Mouse (Mus musculus) kidney, adult 2 months (tissue): Measurements from ENCODE around the gene Fmc1.
A peak's percentile ranks its signal among the peaks of the same experiment; 100 is the strongest.

Source experiments
- CTCF ChIP-seq: fragments of 200-500 bp; conservative IDR thresholded peaks from 2 replicates; pipeline ENCODE4 v1.5.1; 2011; ENCODE audit warnings: low read depth, mild to moderate bottlenecking, control low read depth, low read length, moderate library complexity, mixed read lengths; ENCODE audit not compliant: insufficient read depth, insufficient read length
- POLR2A ChIP-seq: fragments of 200-500 bp; IDR thresholded peaks from one replicate; pipeline ENCODE4 v1.6.1; 2011; ENCODE audit warnings: low read depth, low read length, control low read depth

DNA sequence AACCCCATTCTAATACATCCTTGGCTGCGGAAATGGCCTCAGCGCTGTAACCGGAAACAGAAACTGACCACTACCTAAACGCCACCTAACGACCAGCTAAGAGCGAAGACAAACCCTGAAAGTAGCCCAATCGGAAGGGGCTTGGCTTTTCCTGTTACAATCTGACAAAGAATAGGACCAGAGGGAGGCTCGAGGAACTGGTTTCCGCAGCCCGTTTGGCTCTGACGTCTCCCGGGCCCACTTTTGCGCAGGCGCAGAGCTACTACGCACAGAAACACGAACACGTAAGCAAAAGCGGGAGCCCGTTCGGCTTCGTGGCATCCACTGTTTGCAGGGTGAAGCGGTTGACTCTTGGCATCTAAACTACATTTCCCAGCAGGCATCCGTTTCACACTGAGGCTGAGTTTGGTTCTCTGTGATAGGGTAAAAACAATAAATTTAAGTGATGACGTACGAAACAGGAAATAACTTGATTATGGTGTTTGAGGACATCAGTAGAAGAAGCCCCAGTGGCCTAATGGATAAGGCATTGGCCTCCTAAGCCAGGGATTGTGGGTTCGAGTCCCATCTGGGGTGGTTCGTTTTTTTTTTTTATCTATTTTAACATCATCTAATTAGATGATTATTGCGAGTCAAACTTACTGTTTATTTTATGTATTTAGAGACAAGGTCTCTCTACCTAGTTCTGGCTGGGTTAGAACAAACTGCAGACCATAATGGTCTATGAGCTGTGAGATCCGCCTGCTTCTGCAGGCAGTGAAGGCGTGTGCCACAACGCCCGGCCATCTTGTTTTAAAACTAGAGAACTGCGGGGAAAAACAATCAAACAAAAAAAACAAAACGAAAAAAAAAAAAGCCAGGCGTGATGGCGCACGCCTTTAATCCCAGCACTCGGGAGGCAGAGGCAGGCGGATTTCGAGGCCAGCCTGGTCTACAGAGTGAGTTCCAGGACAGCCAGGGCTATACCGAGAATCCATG, at the start of gene Fmc1:
- peak; percentile 28; the same call in 1 of the 2 replicates for TF ChIP-seq CTCF
- peak; percentile 12 for TF ChIP-seq POLR2A
